Mouse (Mus musculus): ENCODE data around the gene Ash1l.

DNA sequence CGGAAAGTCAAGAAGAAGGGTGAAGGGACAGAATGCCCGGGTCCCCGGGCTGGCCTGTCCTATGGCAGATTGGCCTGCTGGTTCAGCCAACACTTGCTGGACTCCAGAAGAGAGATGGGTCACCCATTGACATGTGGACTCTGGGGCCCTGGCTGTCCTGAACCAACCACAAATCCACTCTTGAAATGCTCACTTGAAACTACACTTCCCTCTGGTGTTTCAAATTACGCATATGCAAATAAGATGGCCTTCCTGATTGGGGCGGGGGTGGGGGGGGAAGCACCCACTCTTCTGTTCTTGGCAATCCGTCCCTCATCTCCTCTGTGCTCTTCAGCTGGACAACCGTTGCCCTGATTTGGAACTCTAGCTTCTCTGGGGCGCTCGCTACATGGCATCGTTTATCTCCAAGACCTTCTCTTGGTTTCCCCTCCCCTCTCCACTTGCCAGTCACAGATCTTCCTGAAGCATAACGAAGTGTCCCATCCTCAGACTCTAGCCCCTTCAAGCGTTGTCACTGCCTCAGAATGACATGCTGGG, 134.3 kb downstream of the Ash1l start:
- TF ChIP-seq CEBPB (IDR thresholded peaks at IDR 0.05; ENCODE audit: low read depth) (no peak), MAX (IDR thresholded peaks at IDR 0.05) (no peak), CTCF (IDR thresholded peaks at IDR 0.05; ENCODE audit: control insufficient read depth, insufficient read depth, insufficient read length) (no peak), USF1 (IDR thresholded peaks at IDR 0.05; ENCODE audit: low read depth) (no peak), FOSL1 (IDR thresholded peaks at IDR 0.05; ENCODE audit: insufficient read depth, low read length, poor library complexity, severe bottlenecking) (no peak), MYOG (IDR thresholded peaks at IDR 0.05; ENCODE audit: control insufficient read depth, extremely low read depth, insufficient read length) (no peak)

Measured in C2C12 (cell line).